In genomic region chr2:113202857-113203256, GRCm38 (mm10) we compare ENCODE assay signal across 33 mouse cellular contexts. TPM values are rescaled to one million over a fixed set of nuclear protein-coding genes. Genes with fewer than 3 reads are reported as not detected.
A peak's percentile ranks its signal among the peaks of the same experiment; 100 is the strongest.
DNase-seq lines count a peak whose midpoint lies in the region; ATAC-seq and TF ChIP-seq lines count a peak whose summit lies in the region.
"Had no signal": no experiment of that assay in that cellular context is flagged by ENCODE, and none has a peak within 500 bp of the region (broad histone marks: within the 10 kb centered on the region; RNA-seq: fewer than 3 reads in every experiment).

No protein-coding gene starts in this region.

- ATAC-seq in forebrain, postnatal 0 days: 0 out of 2 replicates have a peak, but pooled peaks have one; percentile 34
- ATAC-seq: hindbrain, postnatal 0 days; intestine, embryonic 15.5 days; liver, embryonic 12.5 days; liver, postnatal 0 days; lung, postnatal 0 days; midbrain, embryonic 13.5 days had no signal

- H3K27me3 ChIP-seq in forebrain, postnatal 0 days (ENCODE audit: insufficient read depth, low read length): no peaks in the 10 kb centered on the region
- H3K27me3 ChIP-seq in forebrain, embryonic 10.5 days (ENCODE audit: poor library complexity, severe bottlenecking): no peaks in the 10 kb centered on the region
- H3K27me3 ChIP-seq: forebrain, embryonic 12.5 days; hindbrain, embryonic 12.5 days; intestine, embryonic 15.5 days; liver, embryonic 12.5 days; midbrain, embryonic 13.5 days; neural tube, embryonic 13.5 days had no signal

- no peak overlapping the region for H3K4me2 ChIP-seq in forebrain, postnatal 0 days (ENCODE audit: low read depth)
- H3K4me2 ChIP-seq: forebrain, embryonic 12.5 days; heart, embryonic 11.5 days; hindbrain, embryonic 12.5 days; intestine, embryonic 15.5 days; liver, embryonic 12.5 days; midbrain, embryonic 13.5 days; neural tube, embryonic 13.5 days had no signal

- 62% methylated on average over 6 of the region's 6 CpGs for WGBS in forebrain, postnatal 0 days
- 83% methylated on average over 6 of the region's 6 CpGs for WGBS in forebrain, embryonic 10.5 days

- H3K4me3 ChIP-seq in forebrain, postnatal 0 days (ENCODE audit: low read depth, low read length): no peak overlapping the region
- H3K4me3 ChIP-seq in forebrain, embryonic 10.5 days: no peak overlapping the region
- no peak overlapping the region for H3K4me3 ChIP-seq in layer of hippocampus, adult 2 months
- H3K4me3 ChIP-seq: erythroblast, embryonic 14.5 days; forebrain, embryonic 12.5 days; hindbrain, embryonic 12.5 days; intestine, embryonic 15.5 days; liver, embryonic 12.5 days; midbrain, embryonic 13.5 days; neural tube, embryonic 13.5 days had no signal

- no peaks in the 10 kb centered on the region for H3K4me1 ChIP-seq in forebrain, postnatal 0 days (ENCODE audit: insufficient read depth)
- H3K4me1 ChIP-seq in forebrain, embryonic 10.5 days: no peaks in the 10 kb centered on the region
- H3K4me1 ChIP-seq: forebrain, embryonic 12.5 days; hindbrain, embryonic 12.5 days; intestine, embryonic 15.5 days; liver, embryonic 12.5 days; midbrain, embryonic 13.5 days; neural tube, embryonic 13.5 days had no signal

- H3K36me3 ChIP-seq in forebrain, postnatal 0 days (ENCODE audit: insufficient read depth): no peaks in the 10 kb centered on the region
- no peaks in the 10 kb centered on the region for H3K36me3 ChIP-seq in forebrain, embryonic 10.5 days (replicated peaks)
- H3K36me3 ChIP-seq: forebrain, embryonic 12.5 days; hindbrain, embryonic 12.5 days; intestine, embryonic 15.5 days; liver, embryonic 12.5 days; midbrain, embryonic 13.5 days; neural tube, embryonic 13.5 days had no signal

- peak; percentile 44 for DNase-seq in forebrain, postnatal 0 days
- DNase-seq in forebrain, embryonic 10.5 days (ENCODE audit: extremely low spot score, low spot score): no peak
- DNase-seq in brain, embryonic 14.5 days (ENCODE audit: low read depth): peak; percentile 26
- peak; percentile 63 to 76 for DNase-seq in layer of hippocampus, adult 2 months (ENCODE audit: low spot score in 2 of 2)
- DNase-seq in layer of hippocampus, postnatal 36 days: peak; percentile 62 to 67
- DNase-seq in lung, postnatal 36 days: no peak
- no peak for DNase-seq in retina, embryonic 14.5 days (ENCODE audit: low spot score)
- DNase-seq: adrenal gland, postnatal 25 days; B cell, adult 2 months; cerebellum, adult 11 months; cerebellum, postnatal 10 days; gastrocnemius, postnatal 14 days; heart, postnatal 36 days; kidney, adult 2 months; left cerebral cortex, postnatal 4 days; liver, postnatal 0 days; retina, postnatal 1 day; spleen, adult 18-20 months; thymus, adult 18-20 months; thymus, postnatal 25 days had no signal

- H3K9ac ChIP-seq in forebrain, postnatal 0 days: no peak overlapping the region
- H3K9ac ChIP-seq: forebrain, embryonic 12.5 days; hindbrain, embryonic 12.5 days; intestine, embryonic 15.5 days; liver, embryonic 12.5 days; liver, postnatal 0 days; midbrain, embryonic 13.5 days; neural tube, embryonic 13.5 days had no signal

- no peak for TF ChIP-seq POLR2A in brain, embryonic 14.5 days (IDR thresholded peaks at IDR 0.05; ENCODE audit: borderline replicate concordance, extremely low read depth, insufficient read depth, insufficient read length, poor library complexity, severe bottlenecking)

- H3K27ac ChIP-seq in forebrain, postnatal 0 days (ENCODE audit: low read depth, low read length): no peak overlapping the region
- no peak overlapping the region for H3K27ac ChIP-seq in forebrain, embryonic 10.5 days
- H3K27ac ChIP-seq in layer of hippocampus, adult 2 months: peak overlapping the region; percentile 49; the same call in 1 of the 2 replicates
- H3K27ac ChIP-seq: forebrain, embryonic 12.5 days; hindbrain, embryonic 12.5 days; hindbrain, postnatal 0 days; intestine, embryonic 15.5 days; kidney, postnatal 0 days; liver, embryonic 12.5 days; macrophage; midbrain, embryonic 13.5 days; neural tube, embryonic 13.5 days had no signal

- no peaks in the 10 kb centered on the region for H3K9me3 ChIP-seq in forebrain, postnatal 0 days (ENCODE audit: low read length)
- H3K9me3 ChIP-seq in forebrain, embryonic 10.5 days: no peaks in the 10 kb centered on the region
- H3K9me3 ChIP-seq: forebrain, embryonic 12.5 days; hindbrain, embryonic 12.5 days; intestine, embryonic 15.5 days; liver, embryonic 12.5 days; midbrain, embryonic 13.5 days; neural tube, embryonic 13.5 days had no signal

- TF ChIP-seq CTCF in forebrain, postnatal 0 days (IDR thresholded peaks at IDR 0.05; ENCODE audit: low read depth): no peak
- TF ChIP-seq CTCF in brain, embryonic 14.5 days (IDR thresholded peaks at IDR 0.05; ENCODE audit: borderline replicate concordance, extremely low read depth, insufficient read depth, insufficient read length): no peak
- TF ChIP-seq CTCF in layer of hippocampus, adult 2 months (conservative IDR thresholded peaks at IDR 0.05): no peak

RNA-seq across cellular contexts. Expression of gene Ryr3, which starts 14.0 kb away (rescaled TPM):
- 14.1 and 16.1 TPM in 2 replicates for total RNA-seq in forebrain, postnatal 0 days (2014; rRNA removed)
- polyA plus RNA-seq in forebrain, postnatal 0 days (2015; fragmentation: Nextera tagmentation; extraction: Ambion mirVana): 1.9 and 4.2 TPM in 2 replicates
- 0.22 and 0.47 TPM in 2 replicates for polyA plus RNA-seq in forebrain, embryonic 10.5 days (2016; fragmentation: Nextera tagmentation; extraction: Ambion mirVana)
- polyA plus RNA-seq in brain, embryonic 14.5 days (2012; rRNA removed): 12.1 and 12.4 TPM in 2 replicates
- total RNA-seq in layer of hippocampus, adult 2 months (2021): 10 to 100 TPM; 76.9 to 86.6 TPM
- 10 to 100 TPM; 70.0 to 81.5 TPM for total RNA-seq in layer of hippocampus, postnatal 36 days (2021)
- total RNA-seq: granulocyte monocyte progenitor cell, adult 5-6 weeks had no signal
- polyA plus RNA-seq: erythroblast, embryonic 14.5 days; liver, postnatal 0 days; macrophage had no signal

Comparison
In these comparisons a context has a peak if more than half of its experiments do, and no peak if none do; other contexts are left out.
1. DNase-seq: peak in forebrain, postnatal 0 days (single experiment), brain, embryonic 14.5 days (single experiment), layer of hippocampus, adult 2 months (2 of 2) and layer of hippocampus, postnatal 36 days (2 of 2); none in forebrain, embryonic 10.5 days (single experiment), lung, postnatal 36 days (single experiment) and retina, embryonic 14.5 days (single experiment).